Mouse (Mus musculus): ENCODE measurements at regions not wholly inside any gene's neighbourhood (a gene's known extent, or its start where the extent isn't known, plus 50 kb on each side); places are given as distances from the start of the nearest gene placed in this dataset.

GRCm38 (mm10) chr5:38945903-38946686 is 69.5 kb upstream of the Clnk start:
- no peak for TF ChIP-seq ZC3H11A (IDR thresholded peaks at IDR 0.05; ENCODE audit: low read depth, low read length)
- no peak for TF ChIP-seq CTCF (conservative IDR thresholded peaks at IDR 0.05 in 1 of 2, IDR thresholded peaks at IDR 0.05 in 1 of 2; ENCODE audit: low read depth in 2 of 2, low read length in 2 of 2)
- TF ChIP-seq SIN3A (IDR thresholded peaks at IDR 0.05; ENCODE audit: low read length): no peak
- TF ChIP-seq EP300 (IDR thresholded peaks at IDR 0.05; ENCODE audit: low read length): peak; percentile 87
- TF ChIP-seq NELFE (IDR thresholded peaks at IDR 0.05; ENCODE audit: low read depth, low read length): no peak
- no peak for TF ChIP-seq POLR2AphosphoS2 (IDR thresholded peaks at IDR 0.05; ENCODE audit: low read depth, low read length)
- no peak for TF ChIP-seq POLR2A (IDR thresholded peaks at IDR 0.05; ENCODE audit: low read depth, low read length)
- TF ChIP-seq MAX (IDR thresholded peaks at IDR 0.05; ENCODE audit: low read length): 0 out of 2 replicates have a peak, but pooled peaks have one; percentile 35
